Mouse (Mus musculus) stomach, embryonic 16.5 days (tissue): ENCODE measurements at regions not wholly inside any gene's neighbourhood (a gene's known extent, or its start where the extent isn't known, plus 50 kb on each side); places are given as distances from the start of the nearest gene placed in this dataset.
"Not testable (repeated sequence)": the region's sequence is repeated elsewhere in the genome, so short reads cannot be mapped to it uniquely, and the experiment has no call there.

Experiments used
- ATAC-seq: fragments of 200-750 bp; cut with Nextera tagmentation; 2 replicates; pipeline ENCODE4 v1.8.0; 2017; ENCODE audit warnings: moderate number of reproducible peaks, moderate TSS enrichment; ENCODE audit not compliant: insufficient read depth, low FRiP score
- H3K27ac ChIP-seq: fragments of 300-500 bp; sonication (generic); 2 replicates; pipeline ENCODE4 v1.5.1; 2014; ENCODE audit warnings: low read length
- H3K27me3 ChIP-seq: fragments of 300-500 bp; sonication (generic); 2 replicates; pipeline ENCODE4 v1.6.1; 2014; ENCODE audit warnings: low read length, control low read depth, mixed read lengths; ENCODE audit not compliant: control insufficient read depth, insufficient read depth
- H3K36me3 ChIP-seq: fragments of 300-500 bp; sonication (generic); 2 replicates; pipeline ENCODE4 v1.6.1; 2014; ENCODE audit warnings: low read length; ENCODE audit not compliant: control insufficient read depth, insufficient read depth
- H3K4me1 ChIP-seq: fragments of 300-500 bp; sonication (generic); 2 replicates; pipeline ENCODE4 v1.6.1; 2014; ENCODE audit warnings: low read length, control low read depth, mixed read lengths; ENCODE audit not compliant: control insufficient read depth, insufficient read depth
- H3K4me2 ChIP-seq: fragments of 300-500 bp; sonication (generic); 2 replicates; pipeline ENCODE4 v1.6.1; 2014; ENCODE audit warnings: low read depth, low read length, mixed read lengths
- H3K4me3 ChIP-seq: fragments of 300-500 bp; sonication (generic); replicated peaks from 2 replicates; pipeline ENCODE4 v1.5.1; 2014; ENCODE audit warnings: mild to moderate bottlenecking, low read length
- H3K9ac ChIP-seq: fragments of 300-500 bp; sonication (generic); 2 replicates; pipeline ENCODE4 v1.6.1; 2014; ENCODE audit warnings: low read length
- H3K9me3 ChIP-seq: fragments of 300-500 bp; sonication (generic); replicated peaks from 2 replicates; pipeline ENCODE4 v1.6.1; 2016; ENCODE audit warnings: low read length, control low read depth; ENCODE audit not compliant: control insufficient read depth
- WGBS: fragments of 180-500 bp; shearing (Covaris S2); extraction: QIAGEN DNeasy Blood & Tissue Kit; methylation state at CpG from one replicate; pipeline ENCODE4 v1.1.7; 2014; 5-methylcytosine and 5-hydroxymethylcytosine counted together

GRCm38 (mm10) chr12:21680026-21680425 is 262.6 kb upstream of the Ywhaq start:
- not testable (repeated sequence) for H3K9me3 ChIP-seq, H3K36me3 ChIP-seq, H3K4me2 ChIP-seq, H3K27ac ChIP-seq, ATAC-seq, H3K9ac ChIP-seq, H3K27me3 ChIP-seq, H3K4me1 ChIP-seq, H3K4me3 ChIP-seq
- 43% methylated on average over 3 of the region's 4 CpGs for WGBS

- WGBS = 78% methylated on average over 8 of the region's 8 CpGs
- peaks cover 11% of the 10 kb centered on the region; the same call in 1 of the 2 replicates for H3K9me3 ChIP-seq
- ATAC-seq, H3K4me1 ChIP-seq, H3K27ac ChIP-seq, H3K36me3 ChIP-seq, H3K9ac ChIP-seq, H3K4me3 ChIP-seq, H3K4me2 ChIP-seq, H3K27me3 ChIP-seq: not testable (repeated sequence)
Measured at GRCm38 (mm10) chr12:21649381-21649780, 231.9 kb upstream of the Ywhaq start.

- WGBS = 15% methylated on average over 2 of the region's 2 CpGs
- not testable (repeated sequence) for H3K4me2 ChIP-seq, H3K9me3 ChIP-seq, H3K4me1 ChIP-seq, ATAC-seq, H3K27ac ChIP-seq, H3K36me3 ChIP-seq, H3K4me3 ChIP-seq, H3K27me3 ChIP-seq, H3K9ac ChIP-seq
Measured at GRCm38 (mm10) chr12:21613781-21614180, 196.3 kb upstream of the Ywhaq start.

GRCm38 (mm10) chr12:21568415-21569040 is 151.1 kb upstream of the Ywhaq start:
- Histone ChIP-seq H3K4me2 (no peak overlapping the region), H3K36me3 (no peaks in the 10 kb centered on the region), H3K27ac (no peak overlapping the region), H3K4me3 (no peak overlapping the region), H3K9ac (no peak overlapping the region), H3K27me3 (no peaks in the 10 kb centered on the region), H3K4me1 (no peaks in the 10 kb centered on the region), H3K9me3 (no peaks in the 10 kb centered on the region)
- WGBS = 69% methylated on average over 7 of the region's 7 CpGs
- no peak for ATAC-seq

GRCm38 (mm10) chr12:21543962-21544361 is 126.5 kb upstream of the Ywhaq start:
- H3K4me3 ChIP-seq, H3K9me3 ChIP-seq, H3K36me3 ChIP-seq, H3K27ac ChIP-seq, H3K9ac ChIP-seq, H3K4me2 ChIP-seq, H3K4me1 ChIP-seq, ATAC-seq, H3K27me3 ChIP-seq: not testable (repeated sequence)
- WGBS = 44% methylated on average over 2 of the region's 2 CpGs

- WGBS = 2% methylated on average over 34 of the region's 34 CpGs
- Histone ChIP-seq H3K9ac (peak overlapping the region; percentile 78), H3K4me2 (peak overlapping the region; percentile 68), H3K4me3 (peak overlapping the region; percentile 63)
- H3K27ac ChIP-seq, H3K9me3 ChIP-seq, H3K36me3 ChIP-seq, H3K27me3 ChIP-seq, H3K4me1 ChIP-seq: not testable (repeated sequence)
- peak; percentile 90; the same call in 1 of the 2 replicates for ATAC-seq
Measured at GRCm38 (mm10) chr12:21543153-21543894, 125.9 kb upstream of the Ywhaq start.

GRCm38 (mm10) chr12:21531766-21532165 is 114.3 kb upstream of the Ywhaq start:
- H3K4me1 ChIP-seq = no peaks in the 10 kb centered on the region
- H3K36me3 ChIP-seq = no peaks in the 10 kb centered on the region
- ATAC-seq = no peak
- 91% methylated on average over 3 of the region's 3 CpGs for WGBS
- no peaks in the 10 kb centered on the region for H3K27me3 ChIP-seq
- no peak overlapping the region for H3K4me3 ChIP-seq
- H3K27ac ChIP-seq = no peak overlapping the region
- no peaks in the 10 kb centered on the region for H3K9me3 ChIP-seq
- no peak overlapping the region for H3K9ac ChIP-seq
- H3K4me2 ChIP-seq = no peak overlapping the region

- not testable (repeated sequence) for H3K9ac ChIP-seq, H3K4me3 ChIP-seq, H3K4me2 ChIP-seq, H3K27me3 ChIP-seq, H3K36me3 ChIP-seq, H3K9me3 ChIP-seq, H3K27ac ChIP-seq, H3K4me1 ChIP-seq, ATAC-seq
- 84% methylated on average over 3 of the region's 3 CpGs for WGBS
Measured at GRCm38 (mm10) chr12:21529367-21529766, 111.9 kb upstream of the Ywhaq start.

GRCm38 (mm10) chr12:21527336-21527735 is 109.9 kb upstream of the Ywhaq start:
- ATAC-seq, H3K9me3 ChIP-seq: not testable (repeated sequence)
- 84% methylated on average over 8 of the region's 8 CpGs for WGBS

More at GRCm38 (mm10) chr12:21527336-21527735, 109.9 kb upstream of the Ywhaq start:
- H3K4me3 ChIP-seq, H3K9ac ChIP-seq, H3K27me3 ChIP-seq, H3K4me2 ChIP-seq, H3K4me1 ChIP-seq, H3K27ac ChIP-seq, H3K36me3 ChIP-seq: not testable (repeated sequence)
